Mouse (Mus musculus): ENCODE data around the gene Dock6. TPM values are rescaled to one million over a fixed set of nuclear protein-coding genes. Genes with fewer than 3 reads are reported as not detected.

Dock6 gene
- polyA plus RNA-seq, 1 experiment from 2014 or later: 13.5 TPM

DNA sequence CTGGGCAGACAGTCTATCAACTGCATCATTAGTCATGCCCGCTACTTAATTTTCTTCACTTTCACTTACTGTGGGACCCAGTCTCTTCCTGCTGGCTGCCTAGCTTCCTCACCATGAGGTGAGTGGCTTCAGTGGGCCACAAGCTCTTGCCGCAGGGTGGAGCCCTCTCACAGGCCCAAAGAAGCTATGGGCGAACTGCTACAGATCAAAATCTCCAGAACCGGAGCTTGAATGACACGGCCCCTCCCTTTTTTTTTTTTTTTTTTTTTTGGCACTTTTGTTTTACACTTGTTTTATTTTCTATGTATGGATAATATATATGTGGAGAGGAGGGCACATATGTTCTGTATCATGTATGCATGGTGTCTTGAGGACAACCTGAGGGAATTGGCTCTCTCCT is 41.3 kb downstream of the Dock6 start:
- Histone ChIP-seq H3K4me3 (ENCODE audit: low read depth, low read length) (no peak overlapping the region), H3K9ac (ENCODE audit: low read length) (no peak overlapping the region), H3K27ac (replicated peaks) (no peak overlapping the region), H3K9me3 (ENCODE audit: control insufficient read depth, low read length) (no peaks in the 10 kb centered on the region), H3K4me1 (replicated peaks; ENCODE audit: control insufficient read depth, insufficient read depth) (no peaks in the 10 kb centered on the region), H3K4me2 (replicated peaks; ENCODE audit: low read depth) (no peak overlapping the region), H3K27me3 (ENCODE audit: control insufficient read depth, insufficient read depth, low read length) (no peaks in the 10 kb centered on the region), H3K36me3 (ENCODE audit: control insufficient read depth, insufficient read depth, low read length) (peaks cover 21% of the 10 kb centered on the region)
- DNase-seq (ENCODE audit: low spot score) (no peak), ATAC-seq (ENCODE audit: low FRiP score, low TSS enrichment) (no peak)
- WGBS: 78% methylated on average over 5 of the region's 5 CpGs
- TF ChIP-seq CTCF (IDR thresholded peaks at IDR 0.05; ENCODE audit: low read depth): no peak
- no peak for TF ChIP-seq EP300 (optimal IDR thresholded peaks at IDR 0.05)

GRCm38 (mm10) chr9:21808561-21808960 is 43.9 kb downstream of the Dock6 start:
- no peak overlapping the region for H3K27ac ChIP-seq (replicated peaks)
- H3K4me3 ChIP-seq (ENCODE audit: low read depth, low read length): no peak overlapping the region
- no peaks in the 10 kb centered on the region for H3K4me1 ChIP-seq (replicated peaks; ENCODE audit: control insufficient read depth, insufficient read depth)
- peak; percentile 46 for DNase-seq (ENCODE audit: low spot score)
- H3K36me3 ChIP-seq (ENCODE audit: control insufficient read depth, insufficient read depth, low read length): peaks cover 8% of the 10 kb centered on the region; the same call in 1 of the 2 replicates
- ATAC-seq (ENCODE audit: low FRiP score, low TSS enrichment): no peak
- TF ChIP-seq CTCF (IDR thresholded peaks at IDR 0.05; ENCODE audit: low read depth): peak; percentile 64
- no peak for TF ChIP-seq EP300 (optimal IDR thresholded peaks at IDR 0.05)
- no peaks in the 10 kb centered on the region for H3K9me3 ChIP-seq (ENCODE audit: control insufficient read depth, low read length)
- H3K4me2 ChIP-seq (replicated peaks; ENCODE audit: low read depth): no peak overlapping the region
- H3K9ac ChIP-seq (ENCODE audit: low read length): no peak overlapping the region
- 76% methylated on average over 3 of the region's 3 CpGs for WGBS
- no peaks in the 10 kb centered on the region for H3K27me3 ChIP-seq (ENCODE audit: control insufficient read depth, insufficient read depth, low read length)

DNA sequence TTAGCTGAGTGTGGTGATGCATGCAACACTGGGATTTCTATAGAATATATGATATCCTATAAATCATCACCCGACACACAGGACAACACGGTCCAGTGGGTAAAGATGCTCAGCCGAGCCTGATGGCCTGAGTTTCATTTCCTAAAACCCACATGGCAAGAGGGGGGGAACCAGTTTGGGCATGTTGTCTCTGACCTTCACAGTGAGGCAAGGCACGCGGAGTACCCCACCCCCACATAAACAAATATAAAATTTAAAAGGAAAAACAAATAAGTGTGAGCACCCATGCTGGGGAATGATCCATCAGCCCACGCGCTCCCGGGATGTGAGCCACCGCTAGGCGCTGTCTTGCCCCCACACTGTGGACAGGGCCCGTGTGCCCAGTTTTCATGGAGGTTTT is 45.5 kb downstream of the Dock6 start:
- peaks cover 2% of the 10 kb centered on the region; the same call in 1 of the 2 replicates for H3K36me3 ChIP-seq (ENCODE audit: control insufficient read depth, insufficient read depth, low read length)
- WGBS: 69% methylated on average over 11 of the region's 11 CpGs
- DNase-seq (ENCODE audit: low spot score): no peak
- no peak overlapping the region for H3K27ac ChIP-seq (replicated peaks)
- H3K4me2 ChIP-seq (replicated peaks; ENCODE audit: low read depth): no peak overlapping the region
- no peaks in the 10 kb centered on the region for H3K4me1 ChIP-seq (replicated peaks; ENCODE audit: control insufficient read depth, insufficient read depth)
- H3K9ac ChIP-seq (ENCODE audit: low read length): no peak overlapping the region
- ATAC-seq (ENCODE audit: low FRiP score, low TSS enrichment): no peak
- TF ChIP-seq CTCF (IDR thresholded peaks at IDR 0.05; ENCODE audit: low read depth): no peak
- no peak for TF ChIP-seq EP300 (optimal IDR thresholded peaks at IDR 0.05)
- no peaks in the 10 kb centered on the region for H3K27me3 ChIP-seq (ENCODE audit: control insufficient read depth, insufficient read depth, low read length)
- H3K4me3 ChIP-seq (ENCODE audit: low read depth, low read length): no peak overlapping the region
- H3K9me3 ChIP-seq (ENCODE audit: control insufficient read depth, low read length): no peaks in the 10 kb centered on the region

DNA sequence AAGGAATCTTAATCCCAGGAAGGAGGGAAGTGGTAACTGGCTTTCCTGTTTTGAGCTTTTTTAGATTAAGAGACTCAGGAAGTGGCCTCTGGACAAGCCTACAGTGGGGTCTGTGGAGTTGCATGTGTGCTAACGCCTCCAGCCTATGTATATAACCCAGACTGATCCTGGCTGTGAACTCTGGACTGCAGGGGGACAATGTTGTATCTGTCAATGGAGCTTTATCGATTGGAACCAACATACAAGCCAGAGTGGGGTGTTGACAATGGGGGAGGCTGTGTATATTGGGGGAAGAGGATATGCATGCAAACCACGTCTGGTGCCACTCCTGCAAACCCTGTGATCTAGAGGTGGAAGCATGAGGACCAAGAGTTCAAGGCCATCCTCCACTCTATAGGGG is 46.1 kb downstream of the Dock6 start:
- no peaks in the 10 kb centered on the region for H3K4me1 ChIP-seq (replicated peaks; ENCODE audit: control insufficient read depth, insufficient read depth)
- DNase-seq (ENCODE audit: low spot score) (no peak), ATAC-seq (ENCODE audit: low FRiP score, low TSS enrichment) (no peak)
- H3K27ac ChIP-seq (replicated peaks): no peak overlapping the region
- H3K4me2 ChIP-seq (replicated peaks; ENCODE audit: low read depth): no peak overlapping the region
- no peaks in the 10 kb centered on the region for H3K27me3 ChIP-seq (ENCODE audit: control insufficient read depth, insufficient read depth, low read length)
- H3K9me3 ChIP-seq (ENCODE audit: control insufficient read depth, low read length): no peaks in the 10 kb centered on the region
- peaks cover 2% of the 10 kb centered on the region; the same call in 1 of the 2 replicates for H3K36me3 ChIP-seq (ENCODE audit: control insufficient read depth, insufficient read depth, low read length)
- TF ChIP-seq EP300 (optimal IDR thresholded peaks at IDR 0.05) (no peak), CTCF (IDR thresholded peaks at IDR 0.05; ENCODE audit: low read depth) (no peak)
- 46% methylated on average over 3 of the region's 3 CpGs for WGBS
- H3K9ac ChIP-seq (ENCODE audit: low read length): no peak overlapping the region
- no peak overlapping the region for H3K4me3 ChIP-seq (ENCODE audit: low read depth, low read length)

DNA sequence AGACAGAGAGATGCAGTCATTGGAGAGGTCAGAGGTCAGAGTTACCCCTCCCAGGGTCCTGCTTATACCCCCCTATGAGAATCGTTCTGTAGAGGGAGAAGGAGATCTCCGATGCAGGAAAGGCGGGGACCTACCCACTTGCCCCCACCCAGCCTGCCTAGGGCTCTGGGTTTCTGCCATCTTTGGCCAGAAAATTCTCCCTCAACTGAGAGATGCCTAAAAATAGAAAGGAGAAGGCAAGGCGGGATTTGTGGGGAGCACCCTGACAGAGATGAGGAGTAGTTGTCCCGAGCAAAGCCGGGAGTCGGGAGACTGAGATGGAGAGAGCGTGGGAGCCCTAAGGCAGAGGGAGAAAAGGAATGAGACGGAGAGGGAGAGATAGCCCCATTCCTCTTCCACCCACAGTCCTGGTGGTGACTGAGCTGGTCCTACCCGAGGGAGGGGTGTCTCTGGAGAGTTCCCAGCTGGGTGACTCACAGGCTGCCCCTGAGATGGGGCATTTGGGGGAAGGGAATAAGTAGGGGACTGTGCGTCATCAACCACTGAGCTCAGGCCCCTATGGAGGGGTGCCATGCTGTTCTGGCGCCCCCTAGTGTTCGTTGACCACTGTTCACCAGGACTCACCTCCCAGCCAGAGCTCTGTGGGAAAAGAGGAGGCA is 48.3 kb downstream of the Dock6 start:
- no peaks in the 10 kb centered on the region for H3K27me3 ChIP-seq (ENCODE audit: control insufficient read depth, insufficient read depth, low read length)
- peak; percentile 92 for ATAC-seq (ENCODE audit: low FRiP score, low TSS enrichment)
- H3K36me3 ChIP-seq (ENCODE audit: control insufficient read depth, insufficient read depth, low read length): 0 out of 2 replicates have a peak, but pooled peaks cover 2% of the 10 kb centered on the region
- peak overlapping the region; percentile 89 for H3K27ac ChIP-seq (replicated peaks)
- TF ChIP-seq CTCF (IDR thresholded peaks at IDR 0.05; ENCODE audit: low read depth) (peak; percentile 98), EP300 (optimal IDR thresholded peaks at IDR 0.05) (no peak)
- H3K4me3 ChIP-seq (ENCODE audit: low read depth, low read length): no peak overlapping the region
- H3K4me1 ChIP-seq (replicated peaks; ENCODE audit: control insufficient read depth, insufficient read depth): no peaks in the 10 kb centered on the region
- no peaks in the 10 kb centered on the region for H3K9me3 ChIP-seq (ENCODE audit: control insufficient read depth, low read length)
- WGBS: 20% methylated on average over 13 of the region's 13 CpGs
- no peak overlapping the region for H3K9ac ChIP-seq (ENCODE audit: low read length)
- DNase-seq (ENCODE audit: low spot score): peak; percentile 88
- peak overlapping the region; percentile 34; the same call in 1 of the 2 replicates for H3K4me2 ChIP-seq (replicated peaks; ENCODE audit: low read depth)

GRCm38 (mm10) chr9:21801591-21801990 is 50.8 kb downstream of the Dock6 start:
- H3K36me3 ChIP-seq (ENCODE audit: control insufficient read depth, insufficient read depth, low read length): no peaks in the 10 kb centered on the region
- H3K4me3 ChIP-seq (ENCODE audit: low read depth, low read length): no peak overlapping the region
- H3K4me2 ChIP-seq (replicated peaks; ENCODE audit: low read depth): no peak overlapping the region
- DNase-seq (ENCODE audit: low spot score) (no peak), ATAC-seq (ENCODE audit: low FRiP score, low TSS enrichment) (no peak)
- no peak overlapping the region for H3K9ac ChIP-seq (ENCODE audit: low read length)
- H3K27ac ChIP-seq (replicated peaks): no peak overlapping the region
- no peaks in the 10 kb centered on the region for H3K9me3 ChIP-seq (ENCODE audit: control insufficient read depth, low read length)
- TF ChIP-seq CTCF (IDR thresholded peaks at IDR 0.05; ENCODE audit: low read depth) (no peak), EP300 (optimal IDR thresholded peaks at IDR 0.05) (no peak)
- H3K4me1 ChIP-seq (replicated peaks; ENCODE audit: control insufficient read depth, insufficient read depth): no peaks in the 10 kb centered on the region
- WGBS: 91% methylated on average over 7 of the region's 7 CpGs
- H3K27me3 ChIP-seq (ENCODE audit: control insufficient read depth, insufficient read depth, low read length): no peaks in the 10 kb centered on the region

All from stomach, postnatal 0 days (tissue).